Mouse (Mus musculus): ENCODE measurements around the gene Trak2.
"Not testable (repeated sequence)": the region's sequence is repeated elsewhere in the genome, so short reads cannot be mapped to it uniquely, and the experiment has no call there.

DNA sequence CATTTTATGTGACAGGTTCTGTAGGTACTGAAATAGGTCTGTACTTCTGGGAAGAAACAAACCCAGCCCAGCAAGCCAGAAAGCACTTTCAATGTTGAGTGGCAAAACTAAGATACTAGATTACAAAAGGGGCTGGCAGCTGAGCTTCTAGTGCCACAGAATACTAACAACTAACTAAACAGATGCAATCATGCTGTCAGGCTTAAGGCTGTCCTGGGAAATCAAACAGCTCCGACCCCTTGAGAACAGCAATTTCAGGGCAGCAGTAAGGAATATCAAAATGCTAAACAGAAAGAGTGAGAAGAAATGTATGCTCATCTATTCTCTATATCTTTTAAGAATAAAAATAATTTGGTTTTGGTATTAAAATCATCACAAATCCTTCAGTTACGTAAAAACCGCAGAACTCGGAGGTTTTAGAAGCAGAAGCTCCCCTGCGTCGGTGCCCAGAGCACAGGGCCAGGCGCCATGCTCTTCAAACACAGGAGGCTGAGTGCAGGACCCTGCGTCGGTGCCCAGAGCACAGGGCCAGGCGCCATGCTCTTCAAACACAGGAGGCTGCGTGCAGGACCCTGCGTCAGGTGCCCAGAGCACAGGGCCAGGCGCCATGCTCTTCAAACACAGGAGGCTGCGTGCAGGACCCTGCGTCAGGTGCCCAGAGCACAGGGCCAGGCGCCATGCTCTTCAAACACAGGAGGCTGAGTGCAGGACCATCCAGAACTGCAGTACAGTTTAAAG is 14.3 kb downstream of the Trak2 start:
- TF ChIP-seq CTCF (IDR thresholded peaks at IDR 0.05; ENCODE audit: control insufficient read depth, insufficient read depth, low read length); POLR2A (IDR thresholded peaks at IDR 0.05; ENCODE audit: borderline replicate concordance, control insufficient read depth, low read depth, low read length): not testable (repeated sequence)

All from bone marrow, adult 2 months (tissue).